Mouse (Mus musculus) left cerebral cortex, adult 8-10 months (tissue): ENCODE measurements around the gene Ptgir. TPM values are rescaled to one million over a fixed set of nuclear protein-coding genes. Genes with fewer than 3 reads are reported as not detected.
A peak's percentile ranks its signal among the peaks of the same experiment; 100 is the strongest.
"Not testable (repeated sequence)": the region's sequence is repeated elsewhere in the genome, so short reads cannot be mapped to it uniquely, and the experiment has no call there.

Source experiments
- DNase-seq, 2 experiments: peaks; one replicate each; pipeline ENCODE4 v3.0.0; 2022; ENCODE audit warnings: low spot score in 2 of 2
- total RNA-seq, 4 experiments: library from RNA; stranded (reverse); gene quantifications; 2 replicates each; pipeline ENCODE4 v1.2.4; 2022

The Ptgir gene
- total RNA-seq, 4 experiments from 2014 or later: 0.11 to 0.16 (median 0.13) TPM; not detected in 1

- peak in 1 of 2 experiments; percentile 78 for DNase-seq
Measured at GRCm38 (mm10) chr7:16938117-16938791, 32.0 kb downstream of the Ptgir start.

GRCm38 (mm10) chr7:16940292-16940691, 34.0 kb downstream of the Ptgir start:
- peak in 1 of 2 experiments; percentile 84 for DNase-seq

- DNase-seq: no peak
Measured at GRCm38 (mm10) chr7:16942861-16943260, 36.6 kb downstream of the Ptgir start.

- DNase-seq: peak; percentile 79 to 91
Measured at GRCm38 (mm10) chr7:16944061-16944807, 37.9 kb downstream of the Ptgir start, which contains the start of gene Pnmal2. Pnmal2 (plus strand) TSS chr7:16944682.

- no peak for DNase-seq
Measured at GRCm38 (mm10) chr7:16944808-16945315, 38.6 kb downstream of the Ptgir start.

- no peak for DNase-seq
Measured at GRCm38 (mm10) chr7:16945419-16945818, 39.1 kb downstream of the Ptgir start.

GRCm38 (mm10) chr7:16946441-16947348, 40.4 kb downstream of the Ptgir start:
- DNase-seq: no peak

- DNase-seq: no peak
Measured at GRCm38 (mm10) chr7:16947349-16947895, 41.1 kb downstream of the Ptgir start.

GRCm38 (mm10) chr7:16947959-16948361, 41.7 kb downstream of the Ptgir start:
- DNase-seq: no peak

GRCm38 (mm10) chr7:16948923-16949458, 42.7 kb downstream of the Ptgir start:
- no peak for DNase-seq

- DNase-seq: peak; percentile 68 to 83
Measured at GRCm38 (mm10) chr7:16949908-16950841, 43.9 kb downstream of the Ptgir start.

GRCm38 (mm10) chr7:16950861-16951635, 44.8 kb downstream of the Ptgir start:
- DNase-seq: peak; percentile 62 to 77

GRCm38 (mm10) chr7:16953776-16954175, 47.5 kb downstream of the Ptgir start:
- not testable (repeated sequence) for DNase-seq

GRCm38 (mm10) chr7:16955712-16956111, 49.4 kb downstream of the Ptgir start:
- no peak for DNase-seq

- DNase-seq: peak; percentile 57 to 77
Measured at GRCm38 (mm10) chr7:16956410-16957265, 50.3 kb downstream of the Ptgir start.

GRCm38 (mm10) chr7:16959539-16960187, 53.4 kb downstream of the Ptgir start, which contains the start of gene Pnmal1:
Pnmal1 (plus strand) TSS chr7:16959679.
- DNase-seq: peak; percentile 69 to 97
